Mouse (Mus musculus): ENCODE data around the gene Sox8. TPM values are rescaled to one million over a fixed set of nuclear protein-coding genes. Genes with fewer than 3 reads are reported as not detected.

Gene Sox8
- polyA plus RNA-seq (2015; fragmentation: Nextera tagmentation; extraction: Ambion mirVana) = 1.8 and 2.2 TPM in 2 replicates

GRCm38 (mm10) chr17:25570648-25571452, at the start of gene Sox8:
Gene Sox8 (minus strand): TSS chr17:25570686.
- no peak within 1 kb of the TSS for H3K27ac ChIP-seq
- no peaks in the 10 kb centered on the region for H3K27me3 ChIP-seq (ENCODE audit: insufficient read depth, low read length)
- no peaks in the 10 kb centered on the region for H3K9me3 ChIP-seq (replicated peaks; ENCODE audit: low read length)
- peak within 1 kb of the TSS; percentile 51 for H3K9ac ChIP-seq (ENCODE audit: low read depth, low read length)
- H3K4me3 ChIP-seq (replicated peaks; ENCODE audit: low read depth, low read length) = peak within 1 kb of the TSS; percentile 40
- no peaks in the 10 kb centered on the region for H3K36me3 ChIP-seq (ENCODE audit: insufficient read depth, low read length)
- H3K4me1 ChIP-seq (replicated peaks; ENCODE audit: insufficient read depth, low read length) = peaks cover 8% of the 10 kb centered on the region; the same call in 1 of the 2 replicates
- WGBS = 1% methylated on average over 59 of the region's 61 CpGs
- ATAC-seq (replicated peaks; ENCODE audit: low FRiP score, low read depth) (peak; percentile 76), DNase-seq (ENCODE audit: low spot score) (peak; percentile 92)
- peak; percentile 50; the same call in 1 of the 2 replicates for TF ChIP-seq CTCF (IDR thresholded peaks at IDR 0.05; ENCODE audit: low read depth)
- H3K4me2 ChIP-seq (ENCODE audit: low read length) = peak within 1 kb of the TSS; percentile 94

- H3K4me1 ChIP-seq (replicated peaks; ENCODE audit: insufficient read depth, low read length) = no peaks in the 10 kb centered on the region
- 51% methylated on average over 16 of the region's 16 CpGs for WGBS
- peak; percentile 59 for DNase-seq (ENCODE audit: low spot score)
- no peak overlapping the region for H3K4me2 ChIP-seq (ENCODE audit: low read length)
- ATAC-seq (replicated peaks; ENCODE audit: low FRiP score, low read depth) = no peak
- H3K9me3 ChIP-seq (replicated peaks; ENCODE audit: low read length) = no peaks in the 10 kb centered on the region
- H3K27ac ChIP-seq = no peak overlapping the region
- H3K27me3 ChIP-seq (ENCODE audit: insufficient read depth, low read length) = no peaks in the 10 kb centered on the region
- 0 out of 2 replicates have a peak, but pooled peaks cover 7% of the 10 kb centered on the region for H3K36me3 ChIP-seq (ENCODE audit: insufficient read depth, low read length)
- H3K9ac ChIP-seq (ENCODE audit: low read depth, low read length) = no peak overlapping the region
- H3K4me3 ChIP-seq (replicated peaks; ENCODE audit: low read depth, low read length) = no peak overlapping the region
- TF ChIP-seq CTCF (IDR thresholded peaks at IDR 0.05; ENCODE audit: low read depth) = no peak
Measured at GRCm38 (mm10) chr17:25618508-25619056, 48.1 kb upstream of the Sox8 start.

- DNase-seq (ENCODE audit: low spot score) = no peak
- ATAC-seq (replicated peaks; ENCODE audit: low FRiP score, low read depth) = no peak
- 93% methylated on average over 10 of the region's 10 CpGs for WGBS
Measured at GRCm38 (mm10) chr17:25614723-25615510, 44.4 kb upstream of the Sox8 start.

GRCm38 (mm10) chr17:25613323-25613722, 42.8 kb upstream of the Sox8 start:
- no peak for TF ChIP-seq CTCF (IDR thresholded peaks at IDR 0.05; ENCODE audit: low read depth)
- Histone ChIP-seq H3K9me3 (replicated peaks; ENCODE audit: low read length) (no peaks in the 10 kb centered on the region), H3K27ac (no peak overlapping the region), H3K36me3 (ENCODE audit: insufficient read depth, low read length) (0 out of 2 replicates have a peak, but pooled peaks cover 7% of the 10 kb centered on the region), H3K4me3 (replicated peaks; ENCODE audit: low read depth, low read length) (no peak overlapping the region), H3K4me2 (ENCODE audit: low read length) (no peak overlapping the region), H3K27me3 (ENCODE audit: insufficient read depth, low read length) (no peaks in the 10 kb centered on the region), H3K9ac (ENCODE audit: low read depth, low read length) (no peak overlapping the region), H3K4me1 (replicated peaks; ENCODE audit: insufficient read depth, low read length) (no peaks in the 10 kb centered on the region)
- ATAC-seq (replicated peaks; ENCODE audit: low FRiP score, low read depth) (no peak), DNase-seq (ENCODE audit: low spot score) (no peak)
- 95% methylated on average over 6 of the region's 6 CpGs for WGBS

More at GRCm38 (mm10) chr17:25614723-25615510, 44.4 kb upstream of the Sox8 start:
- Histone ChIP-seq H3K36me3 (ENCODE audit: insufficient read depth, low read length) (0 out of 2 replicates have a peak, but pooled peaks cover 7% of the 10 kb centered on the region), H3K4me1 (replicated peaks; ENCODE audit: insufficient read depth, low read length) (no peaks in the 10 kb centered on the region), H3K4me3 (replicated peaks; ENCODE audit: low read depth, low read length) (no peak overlapping the region), H3K9me3 (replicated peaks; ENCODE audit: low read length) (no peaks in the 10 kb centered on the region), H3K27ac (no peak overlapping the region), H3K4me2 (ENCODE audit: low read length) (no peak overlapping the region), H3K9ac (ENCODE audit: low read depth, low read length) (no peak overlapping the region), H3K27me3 (ENCODE audit: insufficient read depth, low read length) (no peaks in the 10 kb centered on the region)
- TF ChIP-seq CTCF (IDR thresholded peaks at IDR 0.05; ENCODE audit: low read depth) = no peak

GRCm38 (mm10) chr17:25612537-25612936, 42.1 kb upstream of the Sox8 start:
- WGBS = 80% methylated on average over 9 of the region's 9 CpGs
- no peaks in the 10 kb centered on the region for H3K4me1 ChIP-seq (replicated peaks; ENCODE audit: insufficient read depth, low read length)
- ATAC-seq (replicated peaks; ENCODE audit: low FRiP score, low read depth) (no peak), DNase-seq (ENCODE audit: low spot score) (no peak)
- no peak for TF ChIP-seq CTCF (IDR thresholded peaks at IDR 0.05; ENCODE audit: low read depth)
- 0 out of 2 replicates have a peak, but pooled peaks cover 7% of the 10 kb centered on the region for H3K36me3 ChIP-seq (ENCODE audit: insufficient read depth, low read length)
- H3K27ac ChIP-seq = no peak overlapping the region
- H3K9ac ChIP-seq (ENCODE audit: low read depth, low read length) = no peak overlapping the region
- no peaks in the 10 kb centered on the region for H3K27me3 ChIP-seq (ENCODE audit: insufficient read depth, low read length)
- no peak overlapping the region for H3K4me2 ChIP-seq (ENCODE audit: low read length)
- no peak overlapping the region for H3K4me3 ChIP-seq (replicated peaks; ENCODE audit: low read depth, low read length)
- H3K9me3 ChIP-seq (replicated peaks; ENCODE audit: low read length) = no peaks in the 10 kb centered on the region

GRCm38 (mm10) chr17:25610151-25610550, 39.7 kb upstream of the Sox8 start:
- H3K27ac ChIP-seq = no peak overlapping the region
- 0 out of 2 replicates have a peak, but pooled peaks cover 2% of the 10 kb centered on the region for H3K36me3 ChIP-seq (ENCODE audit: insufficient read depth, low read length)
- no peaks in the 10 kb centered on the region for H3K27me3 ChIP-seq (ENCODE audit: insufficient read depth, low read length)
- no peaks in the 10 kb centered on the region for H3K4me1 ChIP-seq (replicated peaks; ENCODE audit: insufficient read depth, low read length)
- 48% methylated on average over 9 of the region's 9 CpGs for WGBS
- no peak overlapping the region for H3K4me3 ChIP-seq (replicated peaks; ENCODE audit: low read depth, low read length)
- DNase-seq (ENCODE audit: low spot score) = no peak
- ATAC-seq (replicated peaks; ENCODE audit: low FRiP score, low read depth) = no peak
- no peak overlapping the region for H3K9ac ChIP-seq (ENCODE audit: low read depth, low read length)
- no peak overlapping the region for H3K4me2 ChIP-seq (ENCODE audit: low read length)
- no peak for TF ChIP-seq CTCF (IDR thresholded peaks at IDR 0.05; ENCODE audit: low read depth)
- no peaks in the 10 kb centered on the region for H3K9me3 ChIP-seq (replicated peaks; ENCODE audit: low read length)
